Comparison of ENCODE assay signal across 9 mouse cellular contexts in genomic region chr7:112502845-112503244, GRCm38 (mm10).
DNase-seq lines count a peak whose midpoint lies in the region; ATAC-seq and TF ChIP-seq lines count a peak whose summit lies in the region.
"Had no signal": no experiment of that assay in that cellular context is flagged by ENCODE, and none has a peak within 500 bp of the region (broad histone marks: within the 10 kb centered on the region; RNA-seq: fewer than 3 reads in every experiment).

No protein-coding gene starts in this region.

- DNase-seq in heart, postnatal 10 days, result no peak
- DNase-seq in NIH3T3 (ENCODE audit: low read depth), result peak; percentile 73
- DNase-seq in hindbrain, embryonic 11.5 days (ENCODE audit: low spot score), result peak; percentile 24
- DNase-seq in thymus, adult 2 months, result no peak
- DNase-seq in layer of hippocampus, postnatal 36 days, result no peak
- DNase-seq in ovary, postnatal 10 days (ENCODE audit: low spot score), result no peak

- no peak overlapping the region for H3K4me3 ChIP-seq in heart, embryonic 15.5 days
- no peak overlapping the region for H3K4me3 ChIP-seq in hindbrain, embryonic 11.5 days (ENCODE audit: low read depth, low read length)
- H3K4me3 ChIP-seq in midbrain, embryonic 15.5 days, result no peak overlapping the region
- no peak overlapping the region for H3K4me3 ChIP-seq in thymus, adult 2 months (ENCODE audit: control insufficient read depth, insufficient read depth, low read length)
- H3K4me3 ChIP-seq: liver, embryonic 12.5 days had no signal

- peaks cover 46% of the 10 kb centered on the region for H3K4me1 ChIP-seq in heart, embryonic 15.5 days (replicated peaks)
- peaks cover 5% of the 10 kb centered on the region for H3K4me1 ChIP-seq in hindbrain, embryonic 11.5 days (replicated peaks; ENCODE audit: control insufficient read depth, insufficient read depth, low read length)
- peaks cover 14% of the 10 kb centered on the region for H3K4me1 ChIP-seq in midbrain, embryonic 15.5 days
- no peaks in the 10 kb centered on the region; the same call in 1 of the 2 replicates for H3K4me1 ChIP-seq in thymus, adult 2 months (replicated peaks; ENCODE audit: control insufficient read depth, insufficient read depth, low read length)

- no peak for TF ChIP-seq CTCF in thymus, adult 2 months (IDR thresholded peaks at IDR 0.05; ENCODE audit: borderline replicate concordance, control insufficient read depth, extremely low read depth, insufficient read depth, low read length, poor library complexity)

- H3K27me3 ChIP-seq in heart, embryonic 15.5 days, result no peaks in the 10 kb centered on the region
- no peaks in the 10 kb centered on the region for H3K27me3 ChIP-seq in hindbrain, embryonic 11.5 days (ENCODE audit: control insufficient read depth, insufficient read depth, low read length)
- no peaks in the 10 kb centered on the region for H3K27me3 ChIP-seq in midbrain, embryonic 15.5 days (replicated peaks)
- no peaks in the 10 kb centered on the region for H3K27me3 ChIP-seq in thymus, adult 2 months (ENCODE audit: control insufficient read depth, insufficient read depth, low read length)
- H3K27me3 ChIP-seq: liver, embryonic 12.5 days had no signal

- H3K36me3 ChIP-seq in heart, embryonic 15.5 days, result no peaks in the 10 kb centered on the region
- no peaks in the 10 kb centered on the region for H3K36me3 ChIP-seq in hindbrain, embryonic 11.5 days (ENCODE audit: control insufficient read depth, insufficient read depth, low read length)
- H3K36me3 ChIP-seq in midbrain, embryonic 15.5 days (replicated peaks), result no peaks in the 10 kb centered on the region
- H3K36me3 ChIP-seq in thymus, adult 2 months (ENCODE audit: control insufficient read depth, insufficient read depth, low read length), result no peaks in the 10 kb centered on the region
- H3K36me3 ChIP-seq: liver, embryonic 12.5 days had no signal

- 48% methylated on average over 5 of the region's 5 CpGs for WGBS in heart, embryonic 15.5 days
- WGBS in hindbrain, embryonic 11.5 days, result 38% methylated on average over 5 of the region's 5 CpGs
- WGBS in midbrain, embryonic 15.5 days, result 41% methylated on average over 5 of the region's 5 CpGs
- 81% methylated on average over 5 of the region's 5 CpGs for WGBS in thymus, adult 2 months

- H3K9me3 ChIP-seq in heart, embryonic 15.5 days (replicated peaks), result no peaks in the 10 kb centered on the region
- H3K9me3 ChIP-seq in hindbrain, embryonic 11.5 days (ENCODE audit: control insufficient read depth, low read length), result no peaks in the 10 kb centered on the region
- H3K9me3 ChIP-seq in midbrain, embryonic 15.5 days, result no peaks in the 10 kb centered on the region
- H3K9me3 ChIP-seq: liver, embryonic 12.5 days had no signal

- no peak for ATAC-seq in heart, embryonic 15.5 days (replicated peaks; ENCODE audit: insufficient number of reproducible peaks, insufficient read depth, low FRiP score, low read depth)
- peak; percentile 28; the same call in 1 of the 2 replicates for ATAC-seq in hindbrain, embryonic 11.5 days (ENCODE audit: low FRiP score)
- no peak for ATAC-seq in midbrain, embryonic 15.5 days (replicated peaks)
- ATAC-seq: liver, embryonic 12.5 days had no signal

- intact Hi-C loops in heart, postnatal 10 days (cut with DNase I), result no loop called here

- H3K4me2 ChIP-seq in heart, embryonic 15.5 days, result no peak overlapping the region; the same call in 1 of the 2 replicates
- no peak overlapping the region for H3K4me2 ChIP-seq in hindbrain, embryonic 11.5 days (replicated peaks; ENCODE audit: low read depth, low read length)
- peak overlapping the region; percentile 30; the same call in 1 of the 2 replicates for H3K4me2 ChIP-seq in midbrain, embryonic 15.5 days
- H3K4me2 ChIP-seq: liver, embryonic 12.5 days had no signal

- H3K9ac ChIP-seq in heart, embryonic 15.5 days, result no peak overlapping the region
- H3K9ac ChIP-seq in hindbrain, embryonic 11.5 days (ENCODE audit: low read depth, low read length), result no peak overlapping the region
- H3K9ac ChIP-seq in midbrain, embryonic 15.5 days, result no peak overlapping the region
- H3K9ac ChIP-seq: liver, embryonic 12.5 days had no signal

- no peak for TF ChIP-seq POLR2A in thymus, adult 2 months (IDR thresholded peaks at IDR 0.05; ENCODE audit: control insufficient read depth, extremely low read depth, insufficient read depth, low read length, poor library complexity)

- 0 out of 2 replicates have a peak overlapping the region, but pooled peaks have one; percentile 21 for H3K27ac ChIP-seq in heart, embryonic 15.5 days
- no peak overlapping the region for H3K27ac ChIP-seq in hindbrain, embryonic 11.5 days (ENCODE audit: low read depth, low read length)
- H3K27ac ChIP-seq in midbrain, embryonic 15.5 days, result no peak overlapping the region
- H3K27ac ChIP-seq in thymus, adult 2 months (ENCODE audit: control insufficient read depth, insufficient read depth, low read length), result no peak overlapping the region
- H3K27ac ChIP-seq: liver, embryonic 12.5 days had no signal

Comparison
In these comparisons a context has a peak if more than half of its experiments do, and no peak if none do; other contexts are left out.
1. DNase-seq: peak in NIH3T3 (single experiment) and hindbrain, embryonic 11.5 days (single experiment); none in heart, postnatal 10 days (0 of 2), thymus, adult 2 months (single experiment), layer of hippocampus, postnatal 36 days (0 of 2) and ovary, postnatal 10 days (single experiment).